Mouse (Mus musculus): ENCODE measurements around the gene Tspan9.

Gene Tspan9

GRCm38 (mm10) chr6:128103874-128104273, 39.5 kb downstream of the Tspan9 start:
- no peak for DNase-seq (ENCODE audit: low read depth, low spot score)

- DNase-seq (ENCODE audit: low read depth, low spot score): no peak
Measured at GRCm38 (mm10) chr6:128102296-128102999, 40.9 kb downstream of the Tspan9 start.

DNA sequence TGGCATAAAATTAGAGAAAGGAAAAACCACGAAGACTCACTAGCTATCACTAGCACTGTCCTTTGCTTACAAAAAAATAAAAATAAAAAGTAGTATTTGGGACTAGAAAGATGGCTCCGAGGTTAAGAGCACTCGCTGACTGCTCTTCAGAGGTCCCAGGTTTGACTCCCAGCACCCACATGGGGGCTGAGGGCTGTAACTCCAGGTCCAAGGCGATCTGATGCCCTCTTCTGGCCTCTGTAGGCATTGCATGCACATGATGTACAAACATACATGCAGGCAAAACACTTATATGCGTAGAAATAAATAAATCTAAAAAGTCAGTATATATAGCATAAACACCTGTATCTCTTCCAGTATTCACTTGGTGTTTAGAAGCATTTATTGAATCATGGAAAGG, 43.5 kb downstream of the Tspan9 start:
- no peak for DNase-seq (ENCODE audit: low read depth, low spot score)

DNA sequence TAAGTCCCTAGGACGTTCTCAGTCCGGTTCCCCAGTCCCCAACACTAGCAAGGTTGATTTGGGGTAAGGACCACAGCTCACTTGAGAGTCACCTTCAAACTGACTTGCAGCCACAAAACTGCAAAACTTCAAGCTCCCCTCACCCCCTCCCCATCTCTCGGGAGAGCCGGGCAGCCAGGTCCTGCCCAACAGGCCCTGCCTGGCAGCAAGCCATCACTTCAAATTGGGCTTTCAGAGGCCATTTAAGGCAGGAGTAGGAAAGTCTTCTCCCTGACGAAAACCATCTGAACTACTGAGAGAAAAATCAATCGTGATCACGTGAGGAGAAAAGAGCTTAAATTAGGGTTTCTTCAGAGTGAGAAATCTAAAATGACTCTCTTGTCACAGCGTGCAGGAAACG, 44.2 kb downstream of the Tspan9 start:
- DNase-seq (ENCODE audit: low read depth, low spot score): no peak

DNA sequence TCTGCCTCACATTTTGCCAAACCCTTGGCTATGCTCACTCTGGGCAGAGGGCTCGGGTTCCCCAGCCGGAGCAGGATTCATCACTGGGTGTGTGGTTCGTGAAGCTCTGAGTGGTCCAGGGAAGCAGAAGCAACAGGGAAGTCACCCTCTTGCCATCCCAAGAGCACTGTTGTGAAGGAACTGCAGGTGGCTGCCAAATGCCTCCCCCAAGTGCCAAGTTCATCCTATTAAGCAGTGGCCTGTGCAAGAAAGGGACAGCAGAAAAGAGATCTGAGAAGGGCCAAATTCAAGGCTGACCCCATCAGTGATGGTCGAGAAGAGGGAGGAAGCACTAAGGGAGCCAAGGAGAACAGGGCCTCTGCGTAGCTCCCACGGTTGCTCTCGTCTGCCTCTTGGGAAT, 46.9 kb downstream of the Tspan9 start:
- DNase-seq (ENCODE audit: low read depth, low spot score): no peak

DNA sequence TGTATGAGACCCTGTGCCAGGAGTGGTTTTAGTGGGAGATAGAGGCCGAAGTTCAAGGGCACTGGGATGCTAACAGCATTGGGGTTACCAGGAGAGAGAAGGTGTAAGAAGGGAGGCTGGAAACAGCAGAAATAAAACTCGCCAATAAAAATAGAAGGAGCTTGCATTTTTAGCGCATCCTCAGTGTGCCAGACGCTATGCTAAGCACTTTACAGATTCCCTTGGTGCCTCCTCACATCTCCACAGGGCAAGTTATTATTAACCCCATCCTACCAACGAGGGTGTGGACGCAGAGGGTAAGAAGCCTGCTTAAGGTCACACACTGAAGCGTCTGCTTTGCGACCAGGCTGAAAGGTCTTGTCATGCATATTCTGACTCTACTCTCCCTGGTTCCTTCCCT, 47.5 kb downstream of the Tspan9 start:
- no peak for DNase-seq (ENCODE audit: low read depth, low spot score)

- DNase-seq (ENCODE audit: low read depth, low spot score): no peak
Measured at GRCm38 (mm10) chr6:128095131-128095530, 48.3 kb downstream of the Tspan9 start.

GRCm38 (mm10) chr6:128093856-128094628, 49.4 kb downstream of the Tspan9 start:
- no peak for DNase-seq (ENCODE audit: low read depth, low spot score)

DNA sequence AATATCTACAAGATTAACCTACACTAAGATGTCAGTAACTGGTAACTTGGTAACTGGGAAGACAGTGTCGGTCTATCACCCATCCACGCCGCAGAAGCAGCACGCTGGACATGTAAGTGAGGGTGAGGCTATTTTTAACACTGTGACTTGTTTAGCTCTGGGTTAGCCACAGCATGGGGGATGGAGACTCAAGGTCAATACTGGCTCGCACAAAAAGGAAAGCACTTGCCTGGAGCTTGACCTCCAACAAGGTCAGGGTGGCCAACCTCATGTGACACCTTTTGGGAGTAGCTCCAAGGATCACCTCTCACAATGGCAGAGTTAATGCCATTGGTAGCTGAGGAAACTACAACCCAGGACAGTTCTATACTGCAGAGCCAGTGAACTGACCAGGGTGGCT, 50.8 kb downstream of the Tspan9 start:
- DNase-seq (ENCODE audit: low read depth, low spot score): no peak

- no peak for DNase-seq (ENCODE audit: low read depth, low spot score)
Measured at GRCm38 (mm10) chr6:128091833-128092166, 51.6 kb downstream of the Tspan9 start.

GRCm38 (mm10) chr6:128090985-128091832, 52.2 kb downstream of the Tspan9 start:
- DNase-seq (ENCODE audit: low read depth, low spot score): no peak

DNA sequence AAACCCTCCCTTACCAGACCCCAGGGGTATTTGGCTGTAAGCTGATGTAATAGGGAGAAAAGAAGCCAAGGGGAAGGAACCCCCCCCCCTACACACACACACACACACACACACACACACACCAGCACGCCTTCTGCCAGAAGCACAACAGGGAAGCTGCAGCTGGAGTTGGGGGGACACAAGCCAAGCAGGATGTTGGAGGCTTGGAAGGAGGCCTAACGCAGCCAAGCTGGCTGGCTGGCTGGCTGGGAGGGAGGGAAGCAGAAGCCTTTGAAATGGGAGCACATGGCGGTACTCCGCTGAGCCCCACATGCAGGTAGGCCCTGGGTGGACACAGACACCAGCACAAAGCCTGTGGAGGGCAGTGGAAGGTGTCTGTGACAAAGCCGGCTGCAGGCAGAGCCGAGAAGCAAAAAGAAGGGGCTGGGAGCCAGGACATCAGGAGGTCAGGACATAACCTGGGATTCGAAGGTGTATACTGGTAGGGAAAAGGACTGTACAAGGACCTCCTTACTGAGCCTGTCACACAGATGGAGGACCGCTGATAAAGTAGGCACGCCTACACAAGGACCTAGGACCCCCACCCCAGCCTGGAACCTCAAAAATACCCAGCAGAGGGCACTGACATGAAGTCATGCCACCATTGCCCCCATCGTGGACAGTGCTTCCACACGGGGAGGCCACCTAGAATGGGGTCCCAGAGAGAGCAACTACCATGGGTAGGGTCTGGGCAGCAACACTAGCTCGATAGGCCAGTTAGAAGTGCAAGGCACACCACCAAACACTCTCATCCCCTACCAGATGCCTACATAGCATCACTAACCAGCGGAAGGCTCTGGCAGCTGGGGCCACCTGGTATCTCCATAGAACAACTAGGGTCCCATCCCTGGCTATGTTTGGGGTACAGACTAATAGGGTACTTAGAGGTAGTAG, 53.4 kb downstream of the Tspan9 start:
- no peak for DNase-seq (ENCODE audit: low read depth, low spot score)

DNA sequence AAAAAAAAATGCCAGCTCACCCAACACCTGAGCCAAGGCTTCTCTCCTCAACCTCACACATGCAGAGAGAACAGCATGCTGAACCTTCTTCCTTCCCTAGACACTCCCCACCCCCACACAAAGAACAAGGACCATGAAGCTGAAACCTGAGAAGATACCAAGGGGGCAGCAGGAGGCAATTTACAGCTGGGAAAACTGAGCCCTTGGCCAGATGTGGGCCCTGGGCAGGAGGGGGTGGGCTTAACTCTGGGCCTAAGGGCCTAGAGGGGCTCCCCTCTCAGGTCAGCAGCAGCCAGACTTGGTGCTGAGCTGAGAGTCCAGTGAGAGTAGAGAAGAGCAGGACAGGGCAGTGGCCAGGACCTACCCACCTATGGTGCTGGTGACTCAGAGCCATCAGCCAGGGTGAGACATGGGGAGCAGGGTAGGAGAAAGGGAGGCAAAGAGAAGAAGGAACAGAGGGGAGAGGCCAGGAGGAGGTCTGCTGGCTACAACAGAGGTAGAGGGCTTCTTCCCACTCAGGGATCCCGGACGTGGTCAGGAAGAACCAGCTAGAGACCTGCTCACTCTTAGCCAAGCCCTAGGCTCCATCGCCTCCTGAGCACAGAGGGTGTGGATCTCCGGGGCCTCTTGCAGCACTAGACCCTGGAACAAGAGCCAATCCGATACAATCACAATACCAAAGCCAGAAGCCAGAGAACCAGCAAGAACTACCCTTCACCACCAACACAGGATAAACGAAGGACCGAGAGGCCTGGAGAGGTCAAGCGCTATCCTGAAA, 54.5 kb downstream of the Tspan9 start:
- DNase-seq (ENCODE audit: low read depth, low spot score): no peak

- DNase-seq (ENCODE audit: low read depth, low spot score): no peak
Measured at GRCm38 (mm10) chr6:128085488-128086066, 57.8 kb downstream of the Tspan9 start.

GRCm38 (mm10) chr6:128083305-128083704, 60.1 kb downstream of the Tspan9 start:
- DNase-seq (ENCODE audit: low read depth, low spot score): no peak

- DNase-seq (ENCODE audit: low read depth, low spot score): no peak
Measured at GRCm38 (mm10) chr6:128081781-128082180, 61.6 kb downstream of the Tspan9 start.

DNA sequence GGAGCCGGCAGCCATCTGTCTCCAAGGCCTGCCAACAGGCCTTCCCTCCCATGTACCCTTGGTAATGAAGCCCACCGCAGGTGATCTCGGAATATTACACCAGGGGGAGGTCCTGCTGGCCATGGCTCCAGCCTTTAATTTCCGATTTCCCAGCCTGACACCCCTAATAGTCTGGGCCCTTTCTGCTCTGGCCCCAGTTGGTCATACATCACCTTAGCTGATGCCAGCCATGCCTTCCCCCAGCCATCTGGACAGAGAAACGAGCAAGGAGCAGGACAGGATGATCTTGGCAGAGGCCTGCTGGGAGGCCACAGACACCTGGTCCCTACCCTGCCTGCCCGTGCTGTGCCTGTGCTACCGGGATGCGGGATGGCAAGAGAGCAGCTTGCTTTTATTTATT, 62.1 kb downstream of the Tspan9 start:
- no peak for DNase-seq (ENCODE audit: low read depth, low spot score)

GRCm38 (mm10) chr6:128079576-128080224, 63.7 kb downstream of the Tspan9 start:
- DNase-seq (ENCODE audit: low read depth, low spot score): no peak

DNA sequence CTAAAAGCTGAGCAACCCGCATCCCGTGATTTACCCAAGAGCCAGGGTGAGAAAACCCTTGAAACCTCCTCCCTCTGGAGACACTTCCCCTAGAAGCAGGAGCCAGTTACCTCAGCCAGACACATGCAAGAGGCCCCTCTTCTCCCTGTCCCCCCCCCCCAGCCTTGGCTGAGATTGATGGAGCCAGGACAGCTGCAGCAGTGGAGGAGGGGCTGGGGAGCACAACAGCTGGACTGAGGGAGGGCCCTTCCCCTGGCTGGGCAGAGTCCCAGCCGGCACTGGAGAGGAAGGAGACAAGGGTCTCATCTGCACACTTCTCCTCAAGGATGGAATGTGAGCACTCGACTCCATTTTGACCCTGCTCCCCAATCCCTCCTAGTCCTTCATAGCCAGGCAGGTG, 64.9 kb downstream of the Tspan9 start:
- DNase-seq (ENCODE audit: low read depth, low spot score): no peak
